Mouse (Mus musculus): ENCODE data around the gene Itih2. TPM values are rescaled to one million over a fixed set of nuclear protein-coding genes. Genes with fewer than 3 reads are reported as not detected.

The Itih2 gene
- polyA plus RNA-seq, 1 experiment from 2014 or later, result 0.17 TPM

- H3K4me3 ChIP-seq (ENCODE audit: low read depth, low read length), result no peak overlapping the region
- H3K27ac ChIP-seq (replicated peaks; ENCODE audit: low read depth, low read length), result no peak overlapping the region
- WGBS, result 39% methylated on average over 6 of the region's 6 CpGs
- H3K4me1 ChIP-seq (ENCODE audit: control insufficient read depth, insufficient read depth, low read length), result no peaks in the 10 kb centered on the region
- no peaks in the 10 kb centered on the region for H3K9me3 ChIP-seq (replicated peaks; ENCODE audit: control insufficient read depth, low read length)
- peak; percentile 60 for DNase-seq (ENCODE audit: low spot score)
- H3K9ac ChIP-seq (replicated peaks; ENCODE audit: low read length), result no peak overlapping the region
- ATAC-seq (replicated peaks; ENCODE audit: insufficient number of reproducible peaks, low FRiP score, low TSS enrichment, low read depth), result no peak
- H3K27me3 ChIP-seq (ENCODE audit: control insufficient read depth, insufficient read depth, low read length), result no peaks in the 10 kb centered on the region
- no peak overlapping the region for H3K4me2 ChIP-seq (ENCODE audit: low read depth, low read length)
- no peaks in the 10 kb centered on the region for H3K36me3 ChIP-seq (replicated peaks; ENCODE audit: control insufficient read depth, insufficient read depth, low read depth, low read length)
Measured at GRCm38 (mm10) chr2:10101180-10101579, 30.0 kb downstream of the Itih2 start.

DNA sequence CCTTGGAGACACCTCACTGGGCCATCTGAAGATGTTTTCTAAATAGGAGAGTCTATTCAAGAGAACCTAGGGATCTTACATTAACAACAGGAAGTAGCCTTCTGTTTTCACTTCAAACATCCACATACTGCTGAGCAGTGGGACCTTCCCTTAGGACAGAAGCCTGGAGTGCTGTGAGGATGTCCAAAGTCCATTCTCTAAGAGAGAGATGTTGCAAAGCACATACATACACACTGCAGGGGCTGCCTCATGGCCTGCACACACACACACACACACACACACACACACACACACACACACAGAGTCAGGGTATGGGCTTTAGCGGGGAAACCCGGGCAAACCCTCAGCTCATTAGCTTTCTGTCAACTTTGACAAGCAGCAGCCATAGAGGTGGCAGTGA lies 30.7 kb downstream of the Itih2 start:
- no peaks in the 10 kb centered on the region for H3K9me3 ChIP-seq (replicated peaks; ENCODE audit: control insufficient read depth, low read length)
- no peak overlapping the region for H3K9ac ChIP-seq (replicated peaks; ENCODE audit: low read length)
- ATAC-seq (replicated peaks; ENCODE audit: insufficient number of reproducible peaks, low FRiP score, low TSS enrichment, low read depth) (no peak), DNase-seq (ENCODE audit: low spot score) (no peak)
- no peak overlapping the region for H3K4me2 ChIP-seq (ENCODE audit: low read depth, low read length)
- H3K4me1 ChIP-seq (ENCODE audit: control insufficient read depth, insufficient read depth, low read length), result no peaks in the 10 kb centered on the region
- H3K36me3 ChIP-seq (replicated peaks; ENCODE audit: control insufficient read depth, insufficient read depth, low read depth, low read length), result no peaks in the 10 kb centered on the region
- H3K4me3 ChIP-seq (ENCODE audit: low read depth, low read length), result no peak overlapping the region
- no peaks in the 10 kb centered on the region for H3K27me3 ChIP-seq (ENCODE audit: control insufficient read depth, insufficient read depth, low read length)
- no peak overlapping the region for H3K27ac ChIP-seq (replicated peaks; ENCODE audit: low read depth, low read length)
- 64% methylated on average over 2 of the region's 2 CpGs for WGBS

GRCm38 (mm10) chr2:10098598-10099215 lies 32.5 kb downstream of the Itih2 start:
- Histone ChIP-seq H3K9me3 (replicated peaks; ENCODE audit: control insufficient read depth, low read length) (no peaks in the 10 kb centered on the region), H3K27me3 (ENCODE audit: control insufficient read depth, insufficient read depth, low read length) (no peaks in the 10 kb centered on the region), H3K9ac (replicated peaks; ENCODE audit: low read length) (no peak overlapping the region), H3K4me2 (ENCODE audit: low read depth, low read length) (no peak overlapping the region), H3K27ac (replicated peaks; ENCODE audit: low read depth, low read length) (no peak overlapping the region), H3K4me1 (ENCODE audit: control insufficient read depth, insufficient read depth, low read length) (no peaks in the 10 kb centered on the region), H3K36me3 (replicated peaks; ENCODE audit: control insufficient read depth, insufficient read depth, low read depth, low read length) (no peaks in the 10 kb centered on the region), H3K4me3 (ENCODE audit: low read depth, low read length) (no peak overlapping the region)
- ATAC-seq (replicated peaks; ENCODE audit: insufficient number of reproducible peaks, low FRiP score, low TSS enrichment, low read depth) (no peak), DNase-seq (ENCODE audit: low spot score) (peak; percentile 78)
- 33% methylated on average over 9 of the region's 9 CpGs for WGBS

- 88% methylated on average over 14 of the region's 14 CpGs for WGBS
- H3K4me2 ChIP-seq (ENCODE audit: low read depth, low read length), result no peak overlapping the region
- no peak for DNase-seq (ENCODE audit: low spot score)
- H3K9ac ChIP-seq (replicated peaks; ENCODE audit: low read length), result no peak overlapping the region
- H3K27ac ChIP-seq (replicated peaks; ENCODE audit: low read depth, low read length), result no peak overlapping the region
- no peak for ATAC-seq (replicated peaks; ENCODE audit: insufficient number of reproducible peaks, low FRiP score, low TSS enrichment, low read depth)
- no peaks in the 10 kb centered on the region for H3K27me3 ChIP-seq (ENCODE audit: control insufficient read depth, insufficient read depth, low read length)
- H3K9me3 ChIP-seq (replicated peaks; ENCODE audit: control insufficient read depth, low read length), result no peaks in the 10 kb centered on the region
- peaks cover 4% of the 10 kb centered on the region; the same call in 1 of the 2 replicates for H3K36me3 ChIP-seq (replicated peaks; ENCODE audit: control insufficient read depth, insufficient read depth, low read depth, low read length)
- H3K4me1 ChIP-seq (ENCODE audit: control insufficient read depth, insufficient read depth, low read length), result no peaks in the 10 kb centered on the region
- H3K4me3 ChIP-seq (ENCODE audit: low read depth, low read length), result no peak overlapping the region
Measured at GRCm38 (mm10) chr2:10094327-10095100, 36.7 kb downstream of the Itih2 start.

- ATAC-seq (replicated peaks; ENCODE audit: insufficient number of reproducible peaks, low FRiP score, low TSS enrichment, low read depth), result no peak
- H3K36me3 ChIP-seq (replicated peaks; ENCODE audit: control insufficient read depth, insufficient read depth, low read depth, low read length), result peaks cover 4% of the 10 kb centered on the region; the same call in 1 of the 2 replicates
- H3K9ac ChIP-seq (replicated peaks; ENCODE audit: low read length), result no peak overlapping the region
- H3K4me1 ChIP-seq (ENCODE audit: control insufficient read depth, insufficient read depth, low read length), result no peaks in the 10 kb centered on the region
- WGBS, result 86% methylated on average over 8 of the region's 8 CpGs
- no peak overlapping the region for H3K4me2 ChIP-seq (ENCODE audit: low read depth, low read length)
- no peak overlapping the region for H3K27ac ChIP-seq (replicated peaks; ENCODE audit: low read depth, low read length)
- no peaks in the 10 kb centered on the region for H3K27me3 ChIP-seq (ENCODE audit: control insufficient read depth, insufficient read depth, low read length)
- H3K9me3 ChIP-seq (replicated peaks; ENCODE audit: control insufficient read depth, low read length), result no peaks in the 10 kb centered on the region
- H3K4me3 ChIP-seq (ENCODE audit: low read depth, low read length), result no peak overlapping the region
- DNase-seq (ENCODE audit: low spot score), result no peak
Measured at GRCm38 (mm10) chr2:10087256-10087850, 43.8 kb downstream of the Itih2 start.

GRCm38 (mm10) chr2:10082737-10083136 lies 48.5 kb downstream of the Itih2 start:
- 41% methylated on average over 1 of the region's 1 CpGs for WGBS
- ATAC-seq (replicated peaks; ENCODE audit: insufficient number of reproducible peaks, low FRiP score, low TSS enrichment, low read depth) (no peak), DNase-seq (ENCODE audit: low spot score) (no peak)

DNA sequence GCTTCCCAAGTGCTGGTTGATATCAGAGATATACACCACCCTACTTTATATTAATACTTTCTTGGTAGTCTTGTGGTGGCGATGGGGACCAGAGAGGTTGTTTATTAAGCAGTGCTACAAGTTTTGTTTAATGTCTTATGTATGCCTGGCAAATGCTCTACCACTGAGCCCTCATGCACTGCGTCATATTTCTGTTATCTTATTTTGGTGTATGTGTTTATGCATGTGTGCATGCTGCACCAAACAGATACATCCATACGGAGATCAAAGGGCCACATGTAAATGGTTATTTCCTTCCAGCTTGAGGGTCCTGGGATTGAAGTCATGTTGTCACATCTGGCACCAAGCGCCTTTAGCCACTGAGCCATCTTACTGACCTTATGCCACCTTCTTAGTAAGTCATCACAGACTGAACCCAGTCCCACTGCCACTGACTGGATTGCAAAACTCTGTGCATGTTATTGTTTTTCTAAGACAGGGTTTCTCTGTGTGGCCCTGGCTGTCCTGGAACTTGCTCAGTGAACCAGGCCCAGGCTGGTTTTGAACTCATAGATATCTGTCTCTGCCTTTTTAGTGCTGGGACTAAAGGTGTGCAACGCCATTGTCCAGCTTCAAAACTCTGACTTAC lies 49.6 kb downstream of the Itih2 start:
- H3K27ac ChIP-seq (replicated peaks; ENCODE audit: low read depth, low read length), result no peak overlapping the region
- H3K4me1 ChIP-seq (ENCODE audit: control insufficient read depth, insufficient read depth, low read length), result no peaks in the 10 kb centered on the region; the same call in none of the 2 replicates
- H3K9ac ChIP-seq (replicated peaks; ENCODE audit: low read length), result no peak overlapping the region
- no peaks in the 10 kb centered on the region for H3K27me3 ChIP-seq (ENCODE audit: control insufficient read depth, insufficient read depth, low read length)
- no peak for DNase-seq (ENCODE audit: low spot score)
- WGBS, result 75% methylated on average over 5 of the region's 5 CpGs
- peak overlapping the region; percentile 84 for H3K4me3 ChIP-seq (ENCODE audit: low read depth, low read length)
- H3K9me3 ChIP-seq (replicated peaks; ENCODE audit: control insufficient read depth, low read length), result no peaks in the 10 kb centered on the region
- H3K4me2 ChIP-seq (ENCODE audit: low read depth, low read length), result peak overlapping the region; percentile 62
- H3K36me3 ChIP-seq (replicated peaks; ENCODE audit: control insufficient read depth, insufficient read depth, low read depth, low read length), result no peaks in the 10 kb centered on the region
- no peak for ATAC-seq (replicated peaks; ENCODE audit: insufficient number of reproducible peaks, low FRiP score, low TSS enrichment, low read depth)

More at GRCm38 (mm10) chr2:10082737-10083136, 48.5 kb downstream of the Itih2 start:
- Histone ChIP-seq H3K9ac (replicated peaks; ENCODE audit: low read length) (no peak overlapping the region), H3K4me3 (ENCODE audit: low read depth, low read length) (no peak overlapping the region), H3K36me3 (replicated peaks; ENCODE audit: control insufficient read depth, insufficient read depth, low read depth, low read length) (no peaks in the 10 kb centered on the region), H3K27me3 (ENCODE audit: control insufficient read depth, insufficient read depth, low read length) (no peaks in the 10 kb centered on the region), H3K4me2 (ENCODE audit: low read depth, low read length) (no peak overlapping the region), H3K4me1 (ENCODE audit: control insufficient read depth, insufficient read depth, low read length) (no peaks in the 10 kb centered on the region; the same call in none of the 2 replicates), H3K9me3 (replicated peaks; ENCODE audit: control insufficient read depth, low read length) (no peaks in the 10 kb centered on the region), H3K27ac (replicated peaks; ENCODE audit: low read depth, low read length) (no peak overlapping the region)
